Mouse (Mus musculus): Measurements from ENCODE around the gene Zdhhc14. TPM values are rescaled to one million over a fixed set of nuclear protein-coding genes. Genes with fewer than 3 reads are reported as not detected.

Zdhhc14 gene
- polyA plus RNA-seq, 1 experiment from 2014 or later: 2.7 TPM

Other genes starting within 250 kb of the Zdhhc14 start
- not detected in 2 replicates for gene Ldhal6b, start 73.8 kb upstream of the Zdhhc14 start, polyA plus RNA-seq (2015; fragmentation: Nextera tagmentation; extraction: Ambion mirVana)
- 135 and 136 TPM in 2 replicates for gene Tmem242, start 52.3 kb upstream of the Zdhhc14 start, polyA plus RNA-seq (2015; fragmentation: Nextera tagmentation; extraction: Ambion mirVana)

Data from limb, embryonic 13.5 days (tissue).